Mouse (Mus musculus): ENCODE results near the gene Gm10260.

Gene Gm10260

DNA sequence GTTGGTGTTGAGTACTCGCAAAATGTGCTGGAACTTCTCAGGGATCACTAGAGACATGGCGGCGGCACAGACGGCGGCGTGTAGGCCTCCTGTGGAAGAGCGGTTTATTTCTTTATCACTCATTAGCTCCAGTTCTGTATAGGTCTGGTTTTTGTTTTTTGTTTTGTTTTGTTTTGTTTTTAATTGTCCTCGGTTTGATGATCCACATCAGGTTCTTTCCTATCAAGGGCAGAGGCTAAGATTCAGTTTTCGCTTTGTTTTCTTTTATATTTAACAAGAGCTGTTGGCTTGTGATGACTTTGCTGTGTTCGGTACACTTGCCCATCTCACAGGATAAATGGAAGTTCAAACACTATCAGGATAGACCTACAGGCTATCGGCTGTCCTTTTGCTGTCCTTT lies at the start of gene Gm10260:
Gm10260 (minus strand) TSS at position 101 of the 400 bp plus-strand sequence.
- no peak for DNase-seq (ENCODE audit: low spot score)

DNA sequence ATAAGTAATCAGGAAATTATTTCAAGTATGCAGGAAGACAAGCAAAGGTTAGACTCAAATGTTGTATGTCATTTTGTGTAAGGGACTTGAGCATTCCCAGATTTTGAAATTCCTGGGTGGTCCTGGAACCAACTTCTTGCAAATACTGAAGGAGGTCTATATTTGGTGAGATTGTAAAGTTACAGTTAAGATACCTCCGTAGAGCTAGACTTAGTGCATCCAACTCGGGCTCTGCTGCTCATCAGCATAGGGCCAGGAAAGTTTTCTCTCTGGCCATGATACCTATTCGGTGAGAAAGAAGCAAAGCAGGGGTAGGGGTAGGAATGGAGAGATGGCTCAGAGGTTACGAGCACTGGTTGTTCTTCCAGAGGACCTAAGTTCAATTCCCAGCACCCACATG lies 49.4 kb upstream of the Gm10260 start:
- no peak for DNase-seq (ENCODE audit: low spot score)

DNA sequence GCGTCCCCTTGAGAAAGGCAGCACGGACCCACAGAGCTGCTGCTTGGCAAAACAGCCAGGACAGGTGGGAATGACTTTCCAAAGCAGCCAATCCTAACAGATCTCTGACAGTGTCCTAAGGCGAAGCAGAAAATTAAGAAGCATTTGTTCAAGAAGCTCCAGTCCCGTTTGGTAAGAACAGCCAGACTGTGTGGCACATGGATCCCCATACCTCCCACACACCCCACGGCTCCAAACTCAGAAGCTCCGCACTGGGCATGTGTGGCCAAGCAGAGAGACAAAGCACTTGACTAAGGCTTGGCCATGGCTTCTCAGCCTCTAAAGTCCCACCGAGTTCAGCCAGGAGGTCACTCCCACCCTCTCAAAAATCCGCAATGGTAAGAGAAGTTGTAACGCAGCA lies 45.5 kb upstream of the Gm10260 start:
- peak; percentile 64 for DNase-seq (ENCODE audit: low spot score)

DNA sequence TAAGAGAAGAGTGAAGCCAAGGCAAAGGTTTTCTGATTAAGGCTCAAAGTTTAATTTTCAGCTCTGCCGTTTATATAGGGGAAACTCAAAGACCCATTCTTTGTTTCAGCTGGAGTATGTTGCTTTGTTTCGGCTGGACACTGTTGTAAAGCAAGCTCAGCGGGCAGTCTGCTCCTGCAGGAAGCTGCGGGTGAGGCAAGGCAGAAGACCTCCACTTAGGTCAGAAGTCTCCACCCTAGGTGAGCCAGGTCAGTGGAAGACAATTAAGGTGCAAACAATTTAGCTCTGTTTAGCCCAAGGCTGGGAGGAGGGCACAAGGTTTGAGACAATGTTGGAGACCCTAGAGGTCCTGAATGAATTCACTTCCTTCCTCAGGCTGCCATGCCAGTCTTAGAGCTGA lies 42.0 kb upstream of the Gm10260 start:
- DNase-seq (ENCODE audit: low spot score), result no peak

DNA sequence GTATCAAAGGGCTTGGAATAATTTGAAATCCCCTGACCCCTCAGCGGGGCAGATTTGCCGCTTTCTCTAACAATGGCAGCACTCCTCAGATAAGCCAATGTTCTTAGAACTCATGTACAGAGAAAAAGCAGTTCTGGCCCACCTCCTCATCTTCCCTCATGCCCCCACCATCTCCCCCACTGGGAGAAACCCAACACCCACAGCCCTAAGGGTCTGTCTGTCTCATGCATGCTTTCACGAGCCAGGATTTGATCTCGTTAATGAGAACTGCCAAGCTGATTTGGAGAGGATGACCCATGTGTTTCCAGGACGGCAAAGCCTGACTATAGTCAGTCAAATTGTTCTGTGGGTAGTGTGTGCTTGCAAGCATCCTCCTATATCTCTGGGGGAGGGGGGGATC lies 37.0 kb upstream of the Gm10260 start:
- DNase-seq (ENCODE audit: low spot score), result no peak

DNA sequence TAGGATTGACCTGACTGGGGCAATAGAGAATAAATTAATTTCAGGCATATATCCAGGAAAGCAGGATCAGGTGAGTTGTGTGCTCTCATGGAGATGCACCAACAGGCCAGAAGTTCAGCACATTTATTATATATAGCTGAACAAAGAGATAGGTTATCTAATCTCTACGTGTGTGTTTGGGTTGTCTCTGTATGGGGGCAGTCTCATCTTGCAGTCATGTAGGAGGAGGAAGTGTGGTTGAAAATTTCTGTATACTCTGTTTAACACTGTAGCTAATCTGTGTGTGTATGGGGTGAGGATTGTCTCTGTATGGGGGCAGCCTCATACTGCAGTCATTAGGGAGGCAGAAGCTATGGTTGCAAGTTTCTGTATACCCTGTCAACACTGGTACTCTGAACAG lies 34.3 kb upstream of the Gm10260 start:
- no peak for DNase-seq (ENCODE audit: low spot score)

DNA sequence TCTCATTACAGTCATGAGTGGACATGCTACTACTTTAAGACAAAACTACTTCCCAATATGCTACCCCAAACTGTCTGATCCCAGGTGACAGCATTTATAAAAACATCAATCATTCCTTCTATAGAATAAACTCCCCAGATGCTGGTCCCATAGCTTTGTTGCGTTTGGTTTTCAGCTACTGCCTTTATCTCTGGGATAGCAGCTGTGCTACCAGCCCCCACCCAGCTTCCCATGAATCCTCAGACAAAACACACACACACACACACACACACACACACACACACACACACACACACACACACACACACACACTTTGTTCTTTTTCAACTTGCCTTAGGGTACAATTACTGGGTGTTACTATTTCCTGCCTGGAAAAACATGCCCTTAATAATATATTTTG lies 33.5 kb upstream of the Gm10260 start:
- DNase-seq (ENCODE audit: low spot score), result no peak

DNA sequence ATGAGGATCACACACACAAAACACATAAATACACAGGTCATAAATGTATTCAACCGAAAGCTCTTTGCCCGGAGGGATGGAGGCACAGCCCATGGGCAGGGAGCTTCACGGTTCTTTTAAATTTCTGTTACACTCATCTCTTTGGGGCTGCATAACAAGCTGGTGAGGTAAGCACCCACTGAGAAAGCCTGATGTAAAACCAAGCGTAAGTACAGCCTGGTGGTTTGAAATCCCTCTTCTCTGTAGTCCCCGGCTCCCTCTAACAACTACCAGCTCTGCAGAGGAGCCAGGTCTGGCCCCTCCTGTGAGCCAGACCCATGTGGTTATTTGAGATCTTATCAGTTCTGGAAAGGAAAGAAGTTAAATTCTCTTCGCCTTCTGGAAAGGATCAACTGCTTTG lies 31.2 kb upstream of the Gm10260 start:
- DNase-seq (ENCODE audit: low spot score), result no peak

DNA sequence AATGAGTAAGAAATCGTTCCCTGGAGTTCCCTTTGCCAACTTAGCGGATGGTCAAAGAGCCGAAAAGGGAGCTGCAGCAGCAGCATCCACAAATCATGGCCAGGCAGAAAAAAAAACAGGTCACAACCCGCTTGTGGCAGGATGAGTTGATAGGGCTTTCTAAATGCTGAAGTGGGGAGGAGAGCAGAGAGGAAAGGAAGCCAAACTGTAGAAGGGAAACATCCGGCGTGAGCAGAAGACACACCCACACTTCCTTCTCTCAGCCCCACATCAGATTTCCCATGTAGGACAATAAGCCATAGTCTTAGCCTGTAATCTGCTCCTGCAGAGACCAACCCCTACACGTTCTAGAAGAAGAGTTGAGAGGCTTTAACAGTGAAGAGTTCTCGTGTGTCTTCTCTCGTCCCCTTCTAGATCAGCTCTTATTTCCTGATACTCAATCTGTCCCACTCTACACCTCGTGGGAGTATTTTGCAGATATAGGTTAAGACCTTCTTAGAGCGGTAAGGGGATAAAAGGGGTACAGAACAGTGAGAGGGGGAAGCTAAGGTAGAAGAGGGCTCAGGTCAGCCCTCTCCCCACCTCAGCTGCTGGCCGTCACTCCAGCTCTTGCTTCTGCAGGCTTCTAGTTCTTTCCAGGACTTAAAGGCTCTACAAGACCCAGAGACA lies 29.5 kb upstream of the Gm10260 start:
- no peak for DNase-seq (ENCODE audit: low spot score)

DNA sequence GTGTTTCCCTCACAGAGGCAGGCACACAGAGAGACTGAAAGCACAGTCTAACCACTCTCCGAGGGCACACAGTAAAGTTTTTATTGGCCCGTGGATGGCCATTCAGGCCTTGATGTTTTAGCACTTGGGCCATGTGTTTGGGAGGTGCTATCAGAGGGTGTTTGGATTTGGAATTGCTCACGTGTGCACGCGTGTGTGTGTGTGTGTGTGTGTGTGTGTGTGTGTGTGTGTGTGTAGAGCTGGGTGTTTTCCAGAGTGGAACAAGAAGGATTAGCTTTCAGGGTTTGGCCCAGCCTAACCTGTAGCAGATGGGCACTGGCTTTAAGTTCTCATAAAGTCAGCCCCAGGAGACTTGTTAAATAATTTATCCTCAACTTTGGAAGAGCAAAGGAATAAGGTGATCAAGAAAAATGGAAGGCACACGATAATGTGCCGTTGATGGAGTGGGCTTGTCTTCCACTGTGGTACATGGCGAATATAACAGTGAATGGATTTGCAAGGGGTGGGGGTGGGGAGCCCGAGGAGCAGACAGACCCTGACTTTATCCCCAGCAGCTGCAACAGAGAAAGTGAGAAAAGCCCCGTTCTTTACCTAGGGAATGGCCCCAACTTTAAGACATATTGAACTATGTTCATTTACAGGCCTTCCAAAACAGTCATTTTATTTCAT lies 24.9 kb upstream of the Gm10260 start:
- no peak for DNase-seq (ENCODE audit: low spot score)

DNA sequence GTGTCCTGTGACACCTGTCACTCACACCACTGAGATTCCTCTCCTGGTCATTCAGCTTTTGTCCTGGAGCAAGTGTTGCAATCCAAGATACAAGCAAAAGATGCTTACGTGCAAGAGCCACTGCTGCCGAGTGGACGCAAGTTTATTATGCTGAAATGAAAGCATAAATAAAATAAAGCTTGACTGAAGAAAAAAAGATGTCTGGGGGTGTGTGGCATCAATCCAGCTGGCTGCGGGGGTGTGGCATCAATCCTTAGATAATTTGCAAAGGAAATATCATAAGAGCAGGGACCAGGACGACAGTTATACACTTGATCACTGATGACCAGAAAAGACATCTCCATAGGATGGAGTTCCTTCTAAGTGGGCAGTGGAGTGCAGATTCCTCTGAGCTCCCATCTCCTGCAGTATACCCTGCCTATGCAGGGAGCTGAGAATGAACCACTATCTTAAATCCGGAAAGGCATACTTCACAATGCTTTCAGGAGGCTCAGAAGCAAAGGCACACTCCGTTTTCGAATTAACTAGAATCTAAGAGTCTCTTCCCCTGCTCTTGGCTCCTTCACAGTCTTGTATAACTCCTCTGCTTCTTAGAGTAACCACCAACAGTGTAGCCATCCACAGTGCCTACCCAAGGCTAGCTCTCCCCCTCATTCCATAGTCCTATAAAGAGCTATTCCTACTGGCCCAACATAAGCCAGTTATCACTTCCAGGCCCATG lies 23.2 kb upstream of the Gm10260 start:
- DNase-seq (ENCODE audit: low spot score), result no peak

DNA sequence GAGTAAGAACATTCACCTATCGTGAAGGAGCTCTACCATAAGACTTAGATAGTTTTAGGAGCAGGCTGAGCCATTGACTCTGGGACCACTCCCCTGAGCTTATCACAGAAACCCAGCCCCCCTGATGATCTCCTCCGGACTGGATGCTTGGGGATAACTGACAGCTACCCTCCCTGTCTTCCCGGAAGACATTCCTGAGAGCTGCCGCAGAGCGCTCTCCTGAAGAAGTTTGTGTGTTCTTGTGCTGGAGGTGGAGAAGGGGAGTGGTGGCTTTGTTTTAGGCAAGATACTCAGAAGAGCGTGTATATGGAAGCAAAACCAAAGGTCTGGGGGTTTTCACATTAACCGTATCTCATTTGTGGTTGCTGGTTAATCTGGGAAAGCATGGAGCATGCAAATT lies 21.6 kb upstream of the Gm10260 start:
- no peak for DNase-seq (ENCODE audit: low spot score)

DNA sequence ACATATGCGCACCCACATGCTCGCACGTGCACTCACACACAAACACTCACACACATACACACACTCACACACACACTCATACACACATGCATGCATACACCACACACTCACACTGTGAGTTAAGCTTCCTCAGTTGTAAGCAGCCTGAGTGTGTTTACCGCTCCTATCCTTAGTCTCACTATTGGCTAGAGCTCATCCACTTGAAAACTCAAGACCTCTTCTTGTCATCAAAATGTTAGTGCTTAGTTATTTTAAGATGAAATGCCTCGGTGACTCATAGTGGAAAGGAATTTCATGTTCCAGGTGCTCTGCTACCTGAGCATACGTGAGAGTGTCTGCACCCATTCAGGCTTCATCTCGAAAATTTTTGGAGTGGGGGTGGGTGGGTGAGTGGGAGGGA lies 21.2 kb upstream of the Gm10260 start:
- no peak for DNase-seq (ENCODE audit: low spot score)

DNA sequence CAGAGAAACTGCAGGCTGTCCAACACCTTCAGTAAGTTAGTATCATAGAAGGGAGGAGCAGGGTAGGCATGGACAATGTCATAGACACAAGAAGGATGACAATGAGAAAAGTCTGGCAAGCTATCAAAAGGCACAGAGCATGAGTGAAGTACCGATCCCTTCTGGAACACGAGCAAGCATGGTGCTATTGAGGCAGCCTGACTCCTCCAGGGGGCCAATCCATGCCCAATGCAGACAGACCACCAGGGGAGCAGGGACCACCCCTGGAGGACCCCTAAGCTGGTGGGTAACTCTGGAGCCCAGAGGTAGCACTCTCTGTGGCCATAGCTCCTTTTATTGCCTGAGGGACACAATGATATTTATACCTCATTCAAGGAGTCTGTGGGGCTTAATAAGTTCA lies 20.1 kb upstream of the Gm10260 start:
- no peak for DNase-seq (ENCODE audit: low spot score)

DNA sequence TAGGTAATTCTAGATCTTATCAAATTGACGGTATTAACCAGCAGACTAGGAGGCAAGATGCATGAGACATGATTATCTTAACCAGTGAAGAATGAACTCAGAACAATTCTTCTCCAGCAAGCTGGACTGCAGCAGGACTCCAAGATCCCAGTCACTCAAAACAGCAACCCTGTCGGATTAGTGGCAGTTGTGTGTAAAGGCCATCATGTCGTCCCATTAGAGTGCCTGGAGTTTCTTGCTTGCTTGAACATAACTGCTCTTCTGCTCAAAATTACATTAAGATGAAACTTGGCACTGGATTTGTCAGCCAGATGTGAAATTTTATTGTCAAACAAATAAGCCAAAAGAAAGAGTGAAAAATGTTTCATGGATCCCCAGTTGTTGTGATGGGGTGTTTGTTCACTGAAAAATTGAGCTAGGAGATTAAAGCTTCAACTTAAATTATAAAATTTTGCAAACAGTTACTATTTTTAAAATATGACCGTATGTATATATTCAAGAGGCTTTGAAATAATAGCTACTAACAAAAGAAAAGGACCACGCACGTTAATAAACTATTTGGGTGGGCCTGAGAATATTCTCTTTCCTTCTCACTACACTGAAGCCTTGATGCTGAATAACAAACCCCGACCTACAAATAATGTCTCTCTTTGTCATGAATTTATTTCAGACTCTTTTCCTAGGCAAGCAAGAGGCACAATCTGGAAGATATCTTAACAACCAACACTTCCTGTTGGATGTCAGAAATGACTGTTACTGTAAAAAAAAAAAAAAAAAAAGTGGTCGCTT lies 19.4 kb upstream of the Gm10260 start:
- DNase-seq (ENCODE audit: low spot score), result no peak

DNA sequence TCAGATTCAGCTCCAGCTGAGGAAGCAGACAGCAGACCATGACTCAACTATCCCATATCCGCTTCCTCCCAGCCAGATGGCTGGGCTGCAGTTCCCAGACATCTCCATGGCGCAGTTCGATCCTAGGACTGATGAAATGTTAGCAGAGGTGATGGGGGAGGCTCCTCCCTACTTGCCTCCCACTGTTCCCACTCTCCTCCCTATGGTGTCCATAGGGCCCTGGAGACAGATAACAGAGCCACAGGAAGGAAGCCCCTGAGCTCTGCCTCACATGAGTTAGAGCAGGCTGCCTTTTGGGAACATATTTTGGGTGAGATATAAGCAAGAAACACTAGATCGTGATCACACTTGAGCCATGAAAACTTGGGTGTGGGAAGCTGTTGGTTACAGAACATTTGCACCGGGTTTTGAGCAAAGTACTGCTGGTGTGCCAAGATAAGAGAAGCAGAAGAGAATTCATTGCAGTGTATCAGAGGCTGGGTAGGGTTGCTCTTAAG lies 18.3 kb upstream of the Gm10260 start:
- DNase-seq (ENCODE audit: low spot score), result no peak

DNA sequence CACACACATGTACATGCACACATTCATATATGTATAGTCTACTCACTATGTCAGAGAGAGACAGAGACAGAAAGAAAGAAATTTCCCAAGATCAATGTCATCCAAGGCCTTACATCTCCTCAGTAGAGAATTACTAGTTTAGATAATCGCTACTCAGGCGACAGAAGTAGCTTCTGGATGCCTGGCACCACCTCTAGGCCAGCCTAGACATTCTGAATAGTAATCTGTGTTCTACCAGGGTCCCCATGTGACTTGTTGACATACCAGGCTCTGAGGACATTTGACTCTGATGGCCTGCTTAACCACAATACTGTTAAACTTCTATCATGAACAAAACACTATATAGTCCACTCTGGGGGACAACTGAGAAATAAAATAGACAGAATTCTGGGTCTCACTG lies 17.2 kb upstream of the Gm10260 start:
- no peak for DNase-seq (ENCODE audit: low spot score)

DNA sequence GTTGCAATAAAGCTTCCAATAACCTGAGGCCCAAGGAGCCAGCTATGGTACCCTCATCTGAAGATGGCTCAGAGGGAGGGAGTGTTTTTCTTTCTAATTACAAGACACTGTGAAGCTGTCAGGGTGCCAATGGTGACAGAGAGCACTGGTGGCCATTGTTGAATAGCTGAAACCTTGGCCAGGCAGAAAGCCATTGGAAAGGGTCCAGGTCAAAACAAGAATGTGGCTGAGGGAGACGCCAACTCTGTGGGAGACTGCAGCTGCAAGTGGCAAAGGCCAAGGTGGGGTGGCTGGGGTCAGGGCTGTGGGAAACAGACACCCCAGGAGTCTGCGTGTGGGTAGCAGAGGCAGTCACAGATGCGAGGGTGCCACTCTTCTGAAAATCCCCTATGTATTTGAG lies 16.3 kb upstream of the Gm10260 start:
- DNase-seq (ENCODE audit: low spot score), result peak; percentile 53

DNA sequence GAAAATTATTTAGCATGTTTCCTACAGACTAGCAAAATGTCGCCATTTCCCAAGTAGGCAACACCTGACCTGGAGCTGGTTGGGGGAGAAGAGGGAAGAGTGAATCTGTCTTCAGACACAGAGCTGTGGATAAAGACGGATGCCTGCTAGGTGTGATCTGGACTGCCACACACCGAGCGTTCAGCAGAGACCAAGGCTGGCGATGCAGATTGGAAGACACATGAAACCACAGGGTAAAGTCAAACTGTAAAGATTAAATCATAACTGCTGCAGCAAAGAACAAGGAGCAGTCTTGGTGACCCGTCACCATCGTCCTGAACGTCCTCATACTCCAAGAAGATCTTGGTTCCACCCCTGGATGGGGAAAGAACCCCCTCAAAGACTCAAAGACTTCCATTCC lies 15.5 kb upstream of the Gm10260 start:
- DNase-seq (ENCODE audit: low spot score), result no peak

DNA sequence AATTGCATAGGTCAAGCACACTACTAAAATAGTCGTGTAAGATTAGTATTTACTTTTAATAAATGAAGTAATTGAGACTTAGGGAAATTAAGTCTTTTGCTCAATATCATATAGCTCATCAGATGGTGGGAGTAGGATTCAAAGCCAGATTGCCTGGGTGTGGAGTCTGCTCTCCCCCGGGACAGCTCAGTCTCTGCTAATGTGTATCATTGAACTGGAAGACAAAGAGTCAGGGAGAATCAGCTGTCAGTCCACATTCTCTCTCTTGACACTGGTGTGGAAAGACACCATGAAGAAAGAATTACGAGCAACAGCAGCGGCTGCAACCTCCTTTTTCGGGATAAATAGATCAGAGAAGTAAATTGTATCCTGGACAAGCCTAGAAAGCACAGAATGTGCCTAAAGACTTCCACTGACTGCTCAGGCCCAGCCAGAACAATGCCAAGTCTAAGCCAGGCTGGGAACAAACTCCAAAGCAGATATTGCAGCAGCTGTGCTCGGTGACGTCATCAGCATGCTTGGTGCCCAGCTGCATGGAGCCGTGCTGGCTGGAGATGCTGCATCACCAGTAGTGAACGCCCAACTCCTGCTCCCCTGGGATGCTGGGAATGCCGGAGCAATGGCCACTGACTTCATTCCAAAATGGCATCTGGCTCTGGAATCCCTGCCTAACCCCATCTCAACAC lies 14.5 kb upstream of the Gm10260 start:
- DNase-seq (ENCODE audit: low spot score), result peak; percentile 70

DNA sequence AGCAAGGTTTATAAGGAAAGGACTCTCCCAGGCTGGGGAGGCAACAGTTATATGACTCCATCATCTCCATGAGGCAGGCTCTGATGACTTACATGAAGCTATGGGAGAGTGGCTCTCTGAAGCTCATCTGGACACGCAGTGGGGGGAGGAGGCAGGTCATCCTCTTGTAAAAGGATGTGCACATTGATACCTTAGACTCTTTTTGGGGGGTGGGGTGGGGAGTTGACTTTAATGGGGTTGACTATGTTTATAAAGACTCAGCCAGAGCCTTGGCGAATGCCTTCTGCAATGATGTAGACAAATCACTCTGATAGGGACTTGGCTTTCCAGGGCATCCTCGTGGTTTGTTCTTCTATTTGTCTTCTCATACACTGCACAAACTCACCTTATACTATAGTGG lies 8.8 kb upstream of the Gm10260 start:
- DNase-seq (ENCODE audit: low spot score), result no peak

DNA sequence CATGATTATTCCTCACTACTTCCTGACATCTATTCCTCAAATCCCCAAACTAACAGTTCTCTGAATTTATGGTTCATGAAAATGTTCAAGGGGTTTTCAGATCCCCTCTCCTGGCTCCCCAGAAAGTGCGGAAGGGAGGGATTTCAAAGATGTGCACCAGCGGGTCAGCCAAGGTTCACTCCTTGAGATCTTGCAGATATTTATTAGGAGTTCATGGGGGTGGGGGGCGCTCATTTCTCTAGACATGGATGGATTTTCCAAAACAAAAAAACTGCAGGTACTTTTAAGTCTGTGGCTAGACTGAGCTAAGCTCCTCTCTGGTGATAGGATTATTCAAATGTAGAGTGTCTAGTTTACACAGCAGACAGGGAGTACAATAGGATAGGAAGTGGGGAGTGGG lies 8.4 kb upstream of the Gm10260 start:
- no peak for DNase-seq (ENCODE audit: low spot score)

All from layer of hippocampus, adult 11-12 months (tissue).